Mouse (Mus musculus) forebrain, postnatal 0 days (tissue): ENCODE results near the gene Wnt1. TPM values are rescaled to one million over a fixed set of nuclear protein-coding genes. Genes with fewer than 3 reads are reported as not detected.
A peak's percentile ranks its signal among the peaks of the same experiment; 100 is the strongest.

ENCODE experiments used
- ATAC-seq: fragments of 200-750 bp; cut with Nextera tagmentation; 2 replicates; pipeline ENCODE4 v1.8.0; 2017; ENCODE audit warnings: mild to moderate bottlenecking, moderate library complexity
- DNase-seq: peaks from one replicate; pipeline ENCODE4 v3.0.0-alpha.2; 2015
- H3K27ac ChIP-seq: fragments of 300-500 bp; sonication (generic); 2 replicates; pipeline ENCODE4 v1.5.1; 2014; ENCODE audit warnings: low read depth, mild to moderate bottlenecking, antibody characterized with exemption, low read length, moderate library complexity, mixed read lengths
- H3K27me3 ChIP-seq: fragments of 300-500 bp; sonication (generic); 2 replicates; pipeline ENCODE4 v1.6.1; 2014; ENCODE audit warnings: mild to moderate bottlenecking, low read length, mixed read lengths; ENCODE audit not compliant: insufficient read depth
- H3K36me3 ChIP-seq: fragments of 300-500 bp; sonication (generic); 2 replicates; pipeline ENCODE4 v1.6.1; 2014; ENCODE audit warnings: mild to moderate bottlenecking, moderate library complexity; ENCODE audit not compliant: insufficient read depth
- H3K4me1 ChIP-seq: fragments of 300-500 bp; sonication (generic); 2 replicates; pipeline ENCODE4 v1.6.1; 2014; ENCODE audit warnings: antibody characterized with exemption; ENCODE audit not compliant: insufficient read depth
- H3K4me2 ChIP-seq: fragments of 300-500 bp; sonication (generic); 2 replicates; pipeline ENCODE4 v1.6.1; 2014; ENCODE audit warnings: low read depth, mild to moderate bottlenecking, moderate library complexity
- H3K4me3 ChIP-seq: fragments of 300-500 bp; sonication (generic); 2 replicates; pipeline ENCODE4 v1.5.1; 2014; ENCODE audit warnings: low read depth, low read length, mixed read lengths
- H3K9ac ChIP-seq: fragments of 300-500 bp; sonication (generic); 2 replicates; pipeline ENCODE4 v1.6.1; 2014; ENCODE audit warnings: mild to moderate bottlenecking
- H3K9me3 ChIP-seq: fragments of 300-500 bp; sonication (generic); 2 replicates; pipeline ENCODE4 v1.6.1; 2016; ENCODE audit warnings: low read length
- CTCF ChIP-seq: sonication (generic); IDR thresholded peaks from 2 replicates; pipeline ENCODE4 v1.5.1; 2016; ENCODE audit warnings: antibody characterized with exemption, control low read depth, low read depth
- WGBS: fragments of 180-500 bp; shearing (Covaris S2); extraction: QIAGEN DNeasy Blood & Tissue Kit; methylation state at CpG from one replicate; pipeline ENCODE4 v1.1.7; 2014; 5-methylcytosine and 5-hydroxymethylcytosine counted together
- polyA plus RNA-seq: library from polyadenylated mRNA; unstranded; fragments of >200 nt; fragmentation: Nextera tagmentation; extraction: Ambion mirVana; gene quantifications from 2 replicates; pipeline ENCODE4 v1.2.1, GENCODE M21; 2015
- total RNA-seq: library from RNA; depleted of rRNA; stranded (reverse); fragments of >200 nt; gene quantifications from 2 replicates; pipeline ENCODE4 v1.2.3, GENCODE M21; 2014

Gene Wnt1
- total and polyA plus RNA-seq, 2 experiments from 2014 or later = 0.33 TPM; not detected in 1

DNA sequence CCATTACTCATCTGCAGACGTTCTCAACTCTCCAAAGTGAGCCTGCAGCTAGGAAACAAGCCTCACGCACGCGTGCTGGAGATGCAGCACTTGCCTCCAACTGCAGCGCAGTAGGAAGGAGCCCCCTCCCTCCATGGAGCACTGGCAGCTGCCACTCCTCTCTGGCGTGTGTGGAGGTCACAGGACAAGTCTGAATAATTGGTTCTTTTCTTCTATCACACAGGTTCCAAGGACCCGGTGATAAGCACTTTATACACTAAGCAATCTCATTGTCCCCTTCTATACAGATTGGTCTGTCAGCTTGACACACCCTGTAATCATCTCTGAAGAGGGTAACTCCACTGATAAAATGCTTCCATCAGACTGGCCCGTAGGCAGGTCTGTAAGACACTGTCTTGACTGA lies 36.6 kb upstream of the Wnt1 start:
- Histone ChIP-seq H3K4me1 (no peaks in the 10 kb centered on the region), H3K9ac (no peak overlapping the region), H3K36me3 (0 out of 2 replicates have a peak, but pooled peaks cover 3% of the 10 kb centered on the region), H3K27me3 (no peaks in the 10 kb centered on the region), H3K27ac (no peak overlapping the region), H3K9me3 (no peaks in the 10 kb centered on the region), H3K4me3 (no peak overlapping the region), H3K4me2 (no peak overlapping the region)
- 57% methylated on average over 8 of the region's 8 CpGs for WGBS
- ATAC-seq = no peak
- no peak for DNase-seq
- no peak for TF ChIP-seq CTCF

DNA sequence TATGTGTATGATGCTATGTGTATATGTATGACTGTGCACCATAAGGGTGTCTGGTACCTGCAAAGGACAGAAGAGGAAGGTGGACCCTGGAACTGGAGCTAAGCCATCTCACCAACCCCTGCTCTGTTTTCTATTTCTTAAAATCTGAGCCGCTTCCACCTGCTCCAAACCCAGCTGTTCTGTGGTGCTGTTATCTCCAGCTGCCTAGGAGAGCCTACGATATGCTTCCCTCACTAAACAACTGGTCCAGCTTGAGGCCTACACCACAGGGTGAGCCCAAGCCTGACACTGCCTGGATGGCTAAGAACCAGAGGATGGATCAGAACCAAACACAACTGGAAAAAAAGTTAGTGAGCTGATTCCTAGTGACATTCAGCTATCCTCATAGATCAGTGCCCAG lies 35.5 kb upstream of the Wnt1 start:
- no peak overlapping the region for H3K4me3 ChIP-seq
- WGBS = 93% methylated on average over 2 of the region's 2 CpGs
- no peak overlapping the region for H3K27ac ChIP-seq
- ATAC-seq (no peak), DNase-seq (no peak)
- H3K9ac ChIP-seq = no peak overlapping the region
- peaks cover 9% of the 10 kb centered on the region; the same call in 1 of the 2 replicates for H3K36me3 ChIP-seq
- no peak for TF ChIP-seq CTCF
- H3K9me3 ChIP-seq = no peaks in the 10 kb centered on the region
- H3K4me2 ChIP-seq = no peak overlapping the region
- no peaks in the 10 kb centered on the region for H3K4me1 ChIP-seq
- no peaks in the 10 kb centered on the region for H3K27me3 ChIP-seq

- H3K9ac ChIP-seq = peak overlapping the region; percentile 98
- ATAC-seq (peak; percentile 60), DNase-seq (peak; percentile 81)
- H3K27me3 ChIP-seq = no peaks in the 10 kb centered on the region
- H3K4me1 ChIP-seq = peaks cover 7% of the 10 kb centered on the region
- WGBS = under 1% methylated on average over 16 of the region's 24 CpGs
- no peaks in the 10 kb centered on the region for H3K9me3 ChIP-seq
- peak overlapping the region; percentile 95 for H3K4me3 ChIP-seq
- H3K36me3 ChIP-seq = peaks cover 14% of the 10 kb centered on the region
- peak; percentile 44; the same call in 1 of the 2 replicates for TF ChIP-seq CTCF
- H3K4me2 ChIP-seq = peak overlapping the region; percentile 73
- H3K27ac ChIP-seq = peak overlapping the region; percentile 94
Measured at GRCm38 (mm10) chr15:98762201-98762621, 27.4 kb upstream of the Wnt1 start.

- Histone ChIP-seq H3K9me3 (no peaks in the 10 kb centered on the region), H3K27ac (peak within 1 kb of the TSS; percentile 94), H3K27me3 (no peaks in the 10 kb centered on the region), H3K9ac (peak within 1 kb of the TSS; percentile 98), H3K4me1 (peaks cover 7% of the 10 kb centered on the region), H3K4me2 (peak within 1 kb of the TSS; percentile 73), H3K4me3 (peak within 1 kb of the TSS; percentile 95), H3K36me3 (peaks cover 13% of the 10 kb centered on the region)
- peak; percentile 98 for DNase-seq
- 2% methylated on average over 72 of the region's 76 CpGs for WGBS
- peak; percentile 97 for ATAC-seq
- no peak for TF ChIP-seq CTCF
Measured at GRCm38 (mm10) chr15:98762670-98763529, 26.8 kb upstream of the Wnt1 start, which contains the start of gene Arf3. Gene Arf3 (minus strand): TSS chr15:98763214.

DNA sequence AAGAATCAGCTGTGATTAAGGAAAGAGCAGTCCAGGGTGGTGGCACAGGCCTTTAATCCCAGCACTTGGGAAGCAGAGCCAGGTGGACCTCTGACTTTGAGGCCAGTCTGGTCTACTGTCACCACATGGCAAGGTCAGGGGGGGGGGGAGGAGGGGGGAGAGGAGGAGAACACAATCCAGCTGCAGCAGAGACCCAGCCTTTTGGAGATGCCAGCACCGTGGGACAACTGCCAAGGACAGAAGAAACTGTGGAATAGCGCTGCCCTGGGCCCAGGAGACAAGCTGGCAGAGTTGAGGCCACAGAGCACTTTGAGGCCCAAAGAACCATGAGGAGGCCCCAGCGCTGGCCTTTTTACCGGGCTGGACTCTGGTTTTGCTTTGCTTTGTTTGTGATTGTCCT lies 23.7 kb upstream of the Wnt1 start:
- TF ChIP-seq CTCF = no peak

GRCm38 (mm10) chr15:98768259-98768658 lies 21.4 kb upstream of the Wnt1 start:
- 29% methylated on average over 5 of the region's 5 CpGs for WGBS

More for the DNA sequence above, 23.7 kb upstream of the Wnt1 start:
- no peak overlapping the region for H3K4me2 ChIP-seq
- H3K4me3 ChIP-seq = no peak overlapping the region
- WGBS = 69% methylated on average over 4 of the region's 4 CpGs
- no peak overlapping the region for H3K27ac ChIP-seq
- no peaks in the 10 kb centered on the region for H3K36me3 ChIP-seq
- DNase-seq (no peak), ATAC-seq (no peak)
- peaks cover 7% of the 10 kb centered on the region for H3K4me1 ChIP-seq
- no peaks in the 10 kb centered on the region for H3K9me3 ChIP-seq
- H3K27me3 ChIP-seq = peaks cover 3% of the 10 kb centered on the region; the same call in 1 of the 2 replicates
- H3K9ac ChIP-seq = no peak overlapping the region

DNA sequence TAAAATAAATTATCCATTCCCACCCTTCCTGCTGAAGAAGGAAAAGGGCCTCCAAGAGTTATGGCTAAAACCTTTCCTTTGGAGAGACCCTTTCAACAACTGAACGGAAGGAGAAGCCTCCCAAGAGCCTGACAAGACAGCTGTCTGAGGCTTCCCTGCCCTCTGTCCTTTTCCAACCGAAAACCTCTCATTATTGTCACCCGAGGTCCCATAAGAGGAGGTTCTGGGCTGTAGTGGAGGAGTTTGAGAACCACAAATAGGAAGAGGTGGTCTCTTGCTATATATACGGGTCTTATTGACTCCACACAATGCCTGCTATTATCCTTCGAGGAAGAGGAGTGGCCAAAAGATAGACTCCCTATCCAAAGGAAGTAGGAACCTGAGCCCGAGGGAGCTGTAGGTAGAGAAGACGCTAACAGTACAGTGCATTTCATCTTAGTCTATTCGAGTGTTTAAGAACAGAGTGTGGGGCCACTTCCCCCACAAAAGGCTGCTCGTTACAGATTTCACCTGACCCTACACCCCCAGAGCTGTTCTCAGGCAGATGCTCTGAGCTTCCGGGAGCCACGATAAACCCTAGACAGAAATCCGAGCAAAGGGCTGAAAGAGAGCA lies 17.7 kb upstream of the Wnt1 start:
- Histone ChIP-seq H3K27me3 (peaks cover 59% of the 10 kb centered on the region), H3K9me3 (no peaks in the 10 kb centered on the region), H3K4me3 (no peak overlapping the region; the same call in 1 of the 2 replicates), H3K9ac (no peak overlapping the region), H3K4me1 (no peaks in the 10 kb centered on the region), H3K36me3 (no peaks in the 10 kb centered on the region), H3K4me2 (peak overlapping the region; percentile 49), H3K27ac (no peak overlapping the region)
- TF ChIP-seq CTCF = no peak
- DNase-seq = no peak
- WGBS = 4% methylated on average over 12 of the region's 12 CpGs
- no peak for ATAC-seq

More at GRCm38 (mm10) chr15:98768259-98768658, 21.4 kb upstream of the Wnt1 start:
- no peak for TF ChIP-seq CTCF
- no peak for DNase-seq
- Histone ChIP-seq H3K4me2 (no peak overlapping the region), H3K4me1 (no peaks in the 10 kb centered on the region), H3K9ac (no peak overlapping the region), H3K9me3 (no peaks in the 10 kb centered on the region), H3K36me3 (no peaks in the 10 kb centered on the region), H3K4me3 (no peak overlapping the region), H3K27me3 (peaks cover 23% of the 10 kb centered on the region), H3K27ac (no peak overlapping the region)
- ATAC-seq = no peak
